Mouse (Mus musculus) ES-Bruce4 (cell line): ENCODE results near the gene Myo9b. TPM values are rescaled to one million over a fixed set of nuclear protein-coding genes. Genes with fewer than 3 reads are reported as not detected.

Experiments used
- H3K27ac ChIP-seq: 2 replicates; pipeline ENCODE4 v1.5.1; 2012; ENCODE audit warnings: low read length, inconsistent platforms; ENCODE audit not compliant: insufficient read depth
- H3K27me3 ChIP-seq: 2 replicates; pipeline ENCODE4 v1.6.1; 2012; ENCODE audit warnings: mild to moderate bottlenecking, low read length, inconsistent platforms; ENCODE audit not compliant: control insufficient read depth, poor library complexity, insufficient read depth, severe bottlenecking
- H3K36me3 ChIP-seq: 2 replicates; pipeline ENCODE4 v1.6.1; 2012; ENCODE audit warnings: inconsistent platforms, mild to moderate bottlenecking, low read length, moderate library complexity; ENCODE audit not compliant: control insufficient read depth, poor library complexity, insufficient read depth, severe bottlenecking
- H3K4me1 ChIP-seq: one replicate; pipeline ENCODE4 v1.8.1; 2011; ENCODE audit warnings: low read length; ENCODE audit not compliant: control insufficient read depth, insufficient read depth
- H3K4me3 ChIP-seq: 2 replicates; pipeline ENCODE4 v1.5.1; 2011; ENCODE audit warnings: low read depth, mild to moderate bottlenecking, low read length
- H3K9ac ChIP-seq: 2 replicates; pipeline ENCODE4 v1.6.1; 2012; ENCODE audit warnings: low read depth, mild to moderate bottlenecking, inconsistent platforms; ENCODE audit not compliant: poor library complexity, severe bottlenecking
- H3K9me3 ChIP-seq: replicated peaks from 2 replicates; pipeline ENCODE4 v1.6.1; 2012; ENCODE audit warnings: mild to moderate bottlenecking, low read length, inconsistent platforms; ENCODE audit not compliant: control insufficient read depth, poor library complexity, insufficient read depth, severe bottlenecking
- CTCF ChIP-seq: IDR thresholded peaks from one replicate; pipeline ENCODE4 v1.8.1; 2011; ENCODE audit warnings: low read depth, low read length
- EP300 ChIP-seq: IDR thresholded peaks from 2 replicates; pipeline ENCODE4 v1.6.1; 2011; ENCODE audit warnings: low read depth, low read length; ENCODE audit not compliant: insufficient read depth
- POLR2A ChIP-seq: IDR thresholded peaks from one replicate; pipeline ENCODE4 v1.8.1; 2011; ENCODE audit warnings: low read length; ENCODE audit not compliant: insufficient read depth
- polyA plus RNA-seq: library from polyadenylated mRNA; stranded (reverse); fragments of >200 nt; gene quantifications from 2 replicates; pipeline ENCODE4 v1.2.4, GENCODE M21; 2011; ENCODE audit warnings: low read depth; ENCODE audit not compliant: missing spikeins, insufficient read depth, insufficient read length

The Myo9b gene
- polyA plus RNA-seq, 1 experiment, result 37.3 TPM

DNA sequence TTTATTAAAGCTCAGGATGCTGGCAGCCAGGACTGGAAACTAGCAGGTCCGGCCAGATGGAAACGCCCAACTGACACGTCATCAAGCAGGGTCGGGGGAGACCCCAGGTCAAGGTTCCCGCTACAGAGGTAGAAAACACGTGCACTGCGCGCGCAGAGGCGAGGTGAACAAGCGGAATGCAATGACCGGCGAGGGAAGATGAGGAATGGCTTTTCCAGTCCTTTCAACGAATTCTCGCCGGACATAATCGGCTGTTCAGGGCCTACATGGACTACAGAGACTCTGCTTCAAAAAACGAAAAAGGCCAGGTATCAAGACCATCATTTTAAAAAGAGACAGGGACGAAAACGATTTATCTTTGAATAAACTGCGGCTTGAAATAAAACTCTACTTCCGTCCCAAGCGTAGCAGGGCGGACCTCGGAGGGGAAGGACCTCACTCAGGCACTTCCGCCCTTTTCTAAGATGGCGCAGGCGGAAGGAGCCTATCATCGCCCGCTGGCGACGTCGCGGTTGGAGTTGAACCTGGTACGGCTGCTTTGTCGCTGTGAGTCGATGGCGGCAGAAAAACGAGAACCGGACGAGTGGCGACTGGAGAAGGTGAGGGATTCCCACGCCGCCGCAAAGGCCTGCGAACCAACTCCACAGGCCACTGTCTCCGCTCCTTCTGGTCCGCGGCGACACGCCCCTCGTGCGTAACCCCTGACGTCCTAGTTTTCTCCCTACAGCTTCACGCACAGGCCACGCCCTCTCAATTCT is 94.4 kb downstream of the Myo9b start, which contains the start of gene Use1:
Use1 (plus strand) TSS at position 78 of the 758 bp plus-strand sequence.
- Histone ChIP-seq H3K9me3 (no peaks in the 10 kb centered on the region), H3K4me3 (peak within 1 kb of the TSS; percentile 77), H3K27ac (peak within 1 kb of the TSS; percentile 87), H3K4me1 (no peaks in the 10 kb centered on the region), H3K9ac (peak within 1 kb of the TSS; percentile 46), H3K27me3 (no peaks in the 10 kb centered on the region), H3K36me3 (peaks cover 10% of the 10 kb centered on the region)
- TF ChIP-seq CTCF (no peak), EP300 (peak; percentile 54; the same call in 1 of the 2 replicates), POLR2A (peak; percentile 69)

DNA sequence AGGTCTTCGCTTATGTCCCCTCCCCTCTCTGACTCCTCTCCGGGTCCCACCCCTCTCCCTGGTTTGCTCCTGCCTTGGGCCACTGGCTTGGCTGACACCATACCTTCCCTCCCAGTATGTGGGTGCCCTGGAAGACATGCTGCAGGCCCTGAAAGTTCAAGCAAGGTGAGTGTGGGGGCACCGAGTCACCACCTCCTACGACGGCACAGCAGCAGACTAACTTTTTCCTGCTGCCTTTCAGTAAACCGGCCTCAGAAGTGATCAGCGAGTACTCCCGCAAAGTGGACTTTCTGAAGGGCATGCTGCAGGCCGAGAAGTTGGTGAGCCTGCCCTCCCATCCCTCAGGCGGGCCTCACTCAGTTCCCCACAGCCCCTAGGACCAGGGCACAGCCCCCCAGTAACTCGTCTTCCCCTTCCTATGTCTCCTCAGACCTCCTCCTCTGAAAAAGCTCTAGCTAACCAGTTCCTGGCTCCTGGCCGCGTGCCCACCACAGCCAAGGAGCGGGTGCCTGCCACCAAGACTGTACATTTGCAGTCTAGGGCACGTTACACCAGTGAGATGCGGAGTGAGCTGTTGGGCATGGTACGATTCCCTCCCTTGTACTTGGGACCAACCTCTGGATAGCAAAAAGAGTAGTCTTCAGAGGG is 95.1 kb downstream of the Myo9b start:
- H3K36me3 ChIP-seq, result peaks cover 10% of the 10 kb centered on the region
- H3K4me1 ChIP-seq, result no peaks in the 10 kb centered on the region
- peak overlapping the region; percentile 10; the same call in 1 of the 2 replicates for H3K27ac ChIP-seq
- peak overlapping the region; percentile 77 for H3K4me3 ChIP-seq
- peak overlapping the region; percentile 46 for H3K9ac ChIP-seq
- no peaks in the 10 kb centered on the region for H3K9me3 ChIP-seq
- H3K27me3 ChIP-seq, result no peaks in the 10 kb centered on the region
- TF ChIP-seq CTCF (no peak), EP300 (0 out of 2 replicates have a peak, but pooled peaks have one; percentile 1)

DNA sequence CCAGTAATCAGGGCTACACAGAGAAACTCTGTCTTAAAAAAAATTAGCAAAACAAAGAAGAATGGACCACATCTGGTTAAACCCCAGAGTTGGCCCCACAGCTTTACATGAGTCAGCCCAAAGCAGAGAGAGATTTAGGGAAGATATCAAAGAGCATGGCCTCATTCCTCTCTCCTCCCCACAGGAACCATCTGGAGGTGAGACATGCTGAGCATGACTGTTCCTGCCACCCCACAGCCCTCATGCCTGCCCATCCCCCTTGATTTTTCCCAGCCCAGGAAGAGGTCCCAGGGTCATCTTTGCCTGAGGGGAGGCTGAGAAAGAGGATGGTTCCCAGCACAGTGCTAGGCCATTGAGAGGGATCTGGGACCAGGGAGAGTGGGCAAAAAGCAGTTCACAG is 95.9 kb downstream of the Myo9b start:
- Histone ChIP-seq H3K4me3 (no peak overlapping the region), H3K9me3 (no peaks in the 10 kb centered on the region), H3K27ac (0 out of 2 replicates have a peak overlapping the region, but pooled peaks have one; percentile 10), H3K4me1 (no peaks in the 10 kb centered on the region), H3K9ac (peak overlapping the region; percentile 46), H3K27me3 (no peaks in the 10 kb centered on the region), H3K36me3 (peaks cover 10% of the 10 kb centered on the region)
- no peak for TF ChIP-seq EP300
- TF ChIP-seq POLR2A, result no peak
- no peak for TF ChIP-seq CTCF

- TF ChIP-seq CTCF, result no peak
- TF ChIP-seq EP300, result no peak
- no peak for TF ChIP-seq POLR2A
- H3K27me3 ChIP-seq, result no peaks in the 10 kb centered on the region
- peaks cover 10% of the 10 kb centered on the region for H3K36me3 ChIP-seq
- H3K4me3 ChIP-seq, result no peak overlapping the region
- H3K9me3 ChIP-seq, result no peaks in the 10 kb centered on the region
- H3K9ac ChIP-seq, result no peak overlapping the region
- no peaks in the 10 kb centered on the region for H3K4me1 ChIP-seq
- H3K27ac ChIP-seq, result no peak overlapping the region
Observed at GRCm38 (mm10) chr8:71369040-71369718, 96.7 kb downstream of the Myo9b start.

- TF ChIP-seq POLR2A (no peak), EP300 (no peak), CTCF (no peak)
- Histone ChIP-seq H3K36me3 (peaks cover 10% of the 10 kb centered on the region), H3K4me3 (peak overlapping the region; percentile 64), H3K9ac (peak overlapping the region; percentile 56), H3K4me1 (peaks cover 9% of the 10 kb centered on the region), H3K27me3 (no peaks in the 10 kb centered on the region), H3K9me3 (no peaks in the 10 kb centered on the region), H3K27ac (no peak overlapping the region)
Observed at GRCm38 (mm10) chr8:71370711-71371235, 98.3 kb downstream of the Myo9b start.
